Mouse (Mus musculus): Measurements from ENCODE around the gene Acat2. TPM values are rescaled to one million over a fixed set of nuclear protein-coding genes. Genes with fewer than 3 reads are reported as not detected.
A peak's percentile ranks its signal among the peaks of the same experiment; 100 is the strongest.
"Not testable (repeated sequence)": the region's sequence is repeated elsewhere in the genome, so short reads cannot be mapped to it uniquely, and the experiment has no call there.

Gene Acat2
- polyA plus RNA-seq, 1 experiment, result 19.4 TPM

DNA sequence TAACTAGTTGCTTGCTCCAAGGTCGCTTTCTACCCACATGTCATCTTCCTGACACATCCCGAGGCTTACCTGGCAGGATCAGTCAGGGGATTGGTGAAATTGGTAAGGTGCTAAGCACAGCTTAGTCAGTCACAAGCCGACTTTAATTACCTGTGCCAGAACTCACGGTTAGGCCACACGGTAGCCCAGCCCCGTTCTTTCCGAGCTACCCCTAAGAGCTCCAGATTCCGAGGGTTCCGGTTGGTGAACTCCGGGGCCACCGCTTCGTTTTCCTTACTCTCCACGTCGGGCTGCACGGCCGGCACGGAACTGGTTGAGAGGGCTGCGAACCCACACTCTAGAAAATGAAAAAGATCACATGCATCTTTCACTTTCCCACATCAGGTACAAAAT is 45.1 kb downstream of the Acat2 start, which contains the start of gene Tcp1:
Gene Tcp1, plus strand, starts transcription at position 214 of the 393 bp plus-strand sequence.
- Histone ChIP-seq H3K4me1 (ENCODE audit: control insufficient read depth, insufficient read depth, low read length) (no peaks in the 10 kb centered on the region; the same call in 1 of the 2 replicates), H3K4me3 (replicated peaks; ENCODE audit: extremely low read depth, low read depth, low read length) (peak within 1 kb of the TSS; percentile 89)
- TF ChIP-seq POLR2A (IDR thresholded peaks at IDR 0.05; ENCODE audit: borderline replicate concordance, extremely low read depth, low read depth, low read length) (no peak), CTCF (IDR thresholded peaks at IDR 0.05; ENCODE audit: insufficient read depth, low read length) (no peak)
- DNase-seq, result no peak
- WGBS, result under 1% methylated on average over 18 of the region's 18 CpGs

DNA sequence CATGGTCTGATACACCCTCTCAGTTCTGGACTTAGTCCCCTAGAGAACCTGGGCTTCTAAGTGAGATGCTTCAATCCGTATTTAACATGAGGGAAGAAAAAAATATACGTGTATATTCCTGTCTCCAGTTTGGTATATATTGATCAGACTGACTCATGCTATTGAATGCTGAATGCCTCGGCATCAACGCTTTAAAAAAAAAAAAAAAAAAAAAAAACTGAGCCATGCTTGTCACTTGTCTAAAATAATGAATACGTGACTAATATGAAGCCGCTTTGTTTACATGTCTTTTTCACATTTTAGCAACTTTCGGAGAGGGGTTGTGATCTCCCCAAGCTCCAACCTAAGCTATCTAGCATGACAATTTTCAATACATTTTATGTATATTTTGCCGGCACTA is 50.2 kb downstream of the Acat2 start:
- no peak for DNase-seq
- H3K4me1 ChIP-seq (ENCODE audit: control insufficient read depth, insufficient read depth, low read length), result no peaks in the 10 kb centered on the region; the same call in 1 of the 2 replicates
- no peak overlapping the region for H3K4me3 ChIP-seq (replicated peaks; ENCODE audit: extremely low read depth, low read depth, low read length)
- 87% methylated on average over 8 of the region's 8 CpGs for WGBS
- TF ChIP-seq POLR2A (IDR thresholded peaks at IDR 0.05; ENCODE audit: borderline replicate concordance, extremely low read depth, low read depth, low read length), result no peak
- no peak for TF ChIP-seq CTCF (IDR thresholded peaks at IDR 0.05; ENCODE audit: insufficient read depth, low read length)

DNA sequence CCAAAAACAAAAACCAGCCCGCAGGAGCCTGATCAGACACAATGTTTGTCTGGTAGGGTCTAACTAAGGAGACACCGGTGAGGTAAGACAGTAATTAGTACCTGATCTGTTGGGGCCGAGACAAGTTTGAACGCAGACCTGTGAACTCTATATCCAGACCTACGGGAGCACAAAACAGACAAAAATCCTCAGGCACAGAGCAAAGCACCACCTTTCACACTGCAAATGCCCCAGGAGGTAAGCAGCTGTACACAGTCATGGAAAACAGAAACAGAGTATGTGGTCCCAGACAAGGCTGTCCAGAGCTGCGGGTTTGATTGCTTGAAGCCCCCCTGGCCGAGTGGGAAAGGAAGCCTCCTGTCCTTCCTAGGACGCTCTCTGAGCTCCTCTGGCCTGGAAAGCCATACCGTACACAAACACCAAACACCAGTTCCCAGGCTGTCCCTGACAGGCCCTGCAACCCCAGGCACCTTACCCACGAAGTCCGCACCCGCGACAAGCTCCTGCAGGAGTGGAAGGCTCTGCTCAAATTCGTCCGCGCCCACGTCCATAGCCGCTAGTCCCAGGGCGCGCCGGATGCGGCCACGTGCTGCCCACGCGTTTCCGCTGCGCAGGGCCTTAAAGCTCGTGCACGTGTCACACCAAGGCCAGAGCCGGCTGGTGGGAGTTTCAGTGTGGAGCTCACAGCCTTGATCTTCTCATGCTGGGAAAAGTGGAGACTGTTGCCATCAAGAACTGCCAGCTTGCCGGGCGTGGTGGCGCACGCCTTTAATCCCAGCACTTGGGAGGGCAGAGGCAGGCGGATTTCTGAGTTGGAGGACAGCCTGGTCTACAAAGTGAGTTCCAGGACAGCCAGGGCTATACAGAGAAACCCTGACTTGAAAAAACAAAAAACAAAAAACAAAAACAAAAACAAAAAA is 50.9 kb downstream of the Acat2 start, which contains the start of gene Pnldc1:
Gene Pnldc1, minus strand, starts transcription at position 870 of the 920 bp plus-strand sequence.
- Histone ChIP-seq H3K4me3 (replicated peaks; ENCODE audit: extremely low read depth, low read depth, low read length) (no peak within 1 kb of the TSS), H3K4me1 (ENCODE audit: control insufficient read depth, insufficient read depth, low read length) (no peaks in the 10 kb centered on the region)
- TF ChIP-seq CTCF (IDR thresholded peaks at IDR 0.05; ENCODE audit: insufficient read depth, low read length) (no peak), POLR2A (IDR thresholded peaks at IDR 0.05; ENCODE audit: borderline replicate concordance, extremely low read depth, low read depth, low read length) (no peak)
- no peak for DNase-seq
- 80% methylated on average over 35 of the region's 35 CpGs for WGBS

DNA sequence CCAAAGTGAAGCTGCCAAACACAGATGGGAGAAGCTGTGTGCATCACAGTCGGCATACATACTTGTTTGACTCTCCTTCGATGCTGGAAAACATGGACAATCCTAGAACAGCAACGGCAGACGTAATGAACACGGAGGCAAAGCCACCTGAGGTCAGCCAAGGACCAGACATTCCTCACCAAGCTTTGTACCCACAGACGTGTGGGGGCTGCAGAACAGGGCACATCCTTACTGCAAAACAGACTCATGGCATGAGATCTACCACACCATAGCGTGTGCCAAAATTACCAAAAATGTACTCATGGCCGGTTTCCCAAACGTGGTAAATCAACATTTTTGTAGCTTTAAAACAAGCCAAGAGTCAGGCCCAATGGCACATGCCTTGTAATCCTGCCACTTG is 54.1 kb downstream of the Acat2 start:
- H3K4me3 ChIP-seq (replicated peaks; ENCODE audit: extremely low read depth, low read depth, low read length), result no peak overlapping the region
- H3K4me1 ChIP-seq (ENCODE audit: control insufficient read depth, insufficient read depth, low read length), result no peaks in the 10 kb centered on the region
- 83% methylated on average over 9 of the region's 9 CpGs for WGBS
- TF ChIP-seq CTCF (IDR thresholded peaks at IDR 0.05; ENCODE audit: insufficient read depth, low read length) (no peak), POLR2A (IDR thresholded peaks at IDR 0.05; ENCODE audit: borderline replicate concordance, extremely low read depth, low read depth, low read length) (no peak)
- no peak for DNase-seq

DNA sequence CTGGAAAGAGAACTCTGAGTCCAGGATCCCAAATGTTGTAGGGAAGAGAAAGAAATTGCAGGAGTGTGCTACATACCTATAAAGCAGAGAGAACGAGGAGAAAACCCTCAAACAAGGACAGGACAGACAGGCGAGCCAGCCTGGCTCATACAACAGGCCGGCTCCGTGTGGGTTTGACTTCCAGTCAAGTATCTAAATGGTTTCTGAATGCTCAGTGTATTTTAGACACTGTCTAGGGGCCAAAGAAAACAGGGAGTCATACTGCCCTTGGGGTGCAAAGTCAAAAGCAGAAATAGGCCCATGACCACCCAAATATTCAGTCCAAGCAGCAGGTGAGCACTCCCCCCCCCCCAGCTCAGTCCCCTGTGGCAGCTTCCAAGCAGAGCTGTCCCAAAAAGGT is 54.7 kb downstream of the Acat2 start:
- H3K4me3 ChIP-seq (replicated peaks; ENCODE audit: extremely low read depth, low read depth, low read length), result no peak overlapping the region
- no peak for DNase-seq
- no peaks in the 10 kb centered on the region for H3K4me1 ChIP-seq (ENCODE audit: control insufficient read depth, insufficient read depth, low read length)
- no peak for TF ChIP-seq POLR2A (IDR thresholded peaks at IDR 0.05; ENCODE audit: borderline replicate concordance, extremely low read depth, low read depth, low read length)
- 81% methylated on average over 4 of the region's 4 CpGs for WGBS

DNA sequence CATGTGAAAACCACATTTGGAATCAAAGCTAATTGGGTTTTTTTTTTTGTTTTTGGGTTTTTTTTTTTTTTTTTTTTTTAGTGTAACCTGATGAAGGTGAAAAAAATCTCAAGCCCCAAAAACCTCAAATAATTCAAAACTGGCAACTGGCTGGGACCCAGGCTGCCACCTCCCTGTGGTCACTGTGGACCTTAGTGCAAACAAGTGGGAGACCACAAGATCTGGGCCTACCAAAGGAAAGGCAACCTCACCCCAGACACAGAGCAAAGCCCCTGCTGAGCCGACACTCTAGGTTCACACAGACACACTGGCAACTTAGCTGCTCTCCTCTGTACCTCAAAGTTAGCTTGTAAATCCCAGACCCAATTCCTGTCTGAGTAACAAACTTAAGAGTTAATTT is 56.2 kb downstream of the Acat2 start:
- no peak for DNase-seq
- TF ChIP-seq CTCF (IDR thresholded peaks at IDR 0.05; ENCODE audit: insufficient read depth, low read length), result no peak
- no peak for TF ChIP-seq POLR2A (IDR thresholded peaks at IDR 0.05; ENCODE audit: borderline replicate concordance, extremely low read depth, low read depth, low read length)
- WGBS, result 68% methylated on average over 1 of the region's 1 CpGs
- Histone ChIP-seq H3K4me1 (ENCODE audit: control insufficient read depth, insufficient read depth, low read length) (no peaks in the 10 kb centered on the region), H3K4me3 (replicated peaks; ENCODE audit: extremely low read depth, low read depth, low read length) (no peak overlapping the region)

DNA sequence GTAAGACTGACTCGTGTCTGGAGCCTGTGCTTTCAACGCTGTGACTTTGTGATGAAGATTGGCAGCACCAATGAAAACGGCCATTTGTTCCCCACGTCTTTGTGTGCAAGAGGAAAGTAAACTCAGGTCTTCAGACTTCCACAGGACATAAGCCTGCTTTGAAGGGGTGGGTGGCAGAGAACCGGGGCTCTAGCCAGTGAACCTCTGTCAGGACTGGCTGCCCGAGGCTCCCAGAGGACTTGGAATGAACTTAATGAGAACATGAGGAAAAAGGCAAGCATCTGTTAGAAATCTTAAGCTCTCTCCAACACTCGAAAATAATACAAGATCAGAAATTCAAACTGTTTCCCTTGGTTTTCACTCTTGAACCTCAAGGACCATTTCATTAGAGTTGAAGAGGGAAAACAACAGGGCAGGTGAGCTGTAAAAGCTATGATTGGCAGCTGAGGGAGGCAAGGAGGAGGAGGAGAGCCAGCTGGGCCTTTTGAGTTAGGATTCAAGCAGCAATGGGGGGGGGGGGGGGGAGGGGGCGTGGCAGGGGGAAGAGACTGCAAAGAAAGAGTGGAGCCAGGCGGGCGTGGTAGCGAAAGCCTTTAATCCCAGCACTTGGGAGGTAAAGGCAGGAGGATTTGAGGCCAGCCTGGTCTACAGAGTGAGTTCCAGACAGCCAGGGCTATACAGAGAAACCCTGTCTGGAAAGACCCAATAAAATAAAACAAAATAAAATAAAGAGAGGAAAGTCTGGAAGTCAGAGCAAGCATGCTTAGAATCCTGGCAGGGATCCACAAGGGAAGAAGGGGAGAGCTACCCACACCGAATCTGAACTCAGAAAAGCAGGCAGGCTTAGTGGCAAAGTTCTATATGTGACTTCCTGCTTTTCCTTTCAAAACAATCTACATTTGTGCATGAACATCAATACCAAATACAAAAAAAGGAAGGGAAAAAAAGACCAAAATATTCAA is 56.9 kb downstream of the Acat2 start:
- Histone ChIP-seq H3K4me1 (ENCODE audit: control insufficient read depth, insufficient read depth, low read length) (no peaks in the 10 kb centered on the region), H3K4me3 (replicated peaks; ENCODE audit: extremely low read depth, low read depth, low read length) (no peak overlapping the region)
- 59% methylated on average over 11 of the region's 12 CpGs for WGBS
- peak; percentile 35 for DNase-seq
- TF ChIP-seq CTCF (IDR thresholded peaks at IDR 0.05; ENCODE audit: insufficient read depth, low read length) (no peak), POLR2A (IDR thresholded peaks at IDR 0.05; ENCODE audit: borderline replicate concordance, extremely low read depth, low read depth, low read length) (no peak)

DNA sequence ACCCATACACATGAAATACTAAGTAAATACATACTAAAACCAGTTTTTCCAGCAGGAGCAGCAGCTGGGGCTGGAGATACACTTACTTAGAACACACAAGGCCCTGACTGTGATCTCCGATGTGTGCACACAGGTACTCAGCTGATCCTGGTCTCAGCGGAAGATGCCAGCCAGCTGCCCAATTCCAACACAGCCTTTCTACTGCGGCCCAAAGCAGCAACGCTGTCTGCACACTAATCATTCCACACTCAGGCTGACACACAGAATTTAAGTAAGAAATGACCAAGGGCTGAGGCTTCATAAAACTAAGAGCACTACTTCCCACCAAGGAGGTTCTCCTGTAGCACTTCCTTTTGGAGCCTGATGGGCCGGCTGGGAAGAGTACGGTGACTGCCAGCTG is 58.3 kb downstream of the Acat2 start:
- Histone ChIP-seq H3K4me3 (replicated peaks; ENCODE audit: extremely low read depth, low read depth, low read length) (no peak overlapping the region), H3K4me1 (ENCODE audit: control insufficient read depth, insufficient read depth, low read length) (no peaks in the 10 kb centered on the region)
- 74% methylated on average over 6 of the region's 6 CpGs for WGBS
- DNase-seq, result no peak
- TF ChIP-seq POLR2A (IDR thresholded peaks at IDR 0.05; ENCODE audit: borderline replicate concordance, extremely low read depth, low read depth, low read length), result no peak
- no peak for TF ChIP-seq CTCF (IDR thresholded peaks at IDR 0.05; ENCODE audit: insufficient read depth, low read length)

DNA sequence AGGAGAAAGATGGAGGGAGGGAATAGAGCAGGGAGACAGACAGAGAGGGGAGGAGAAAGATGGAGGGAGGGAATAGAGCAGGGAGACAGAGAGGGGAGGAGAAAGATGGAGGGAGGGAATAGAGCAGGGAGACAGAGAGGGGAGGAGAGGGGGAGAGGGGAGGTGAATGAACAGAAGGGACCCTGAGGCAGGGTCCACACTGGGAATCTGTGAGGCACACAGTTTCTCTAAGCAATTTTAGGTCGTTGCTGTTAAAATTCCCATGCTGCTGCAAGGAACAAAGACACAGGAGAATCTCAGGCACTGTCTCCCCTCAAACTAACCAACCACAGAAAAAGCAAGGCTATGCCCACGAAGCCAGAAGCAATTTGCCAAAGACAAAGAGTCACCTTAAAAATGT is 61.9 kb downstream of the Acat2 start:
- not testable (repeated sequence) for H3K4me3 ChIP-seq (replicated peaks; ENCODE audit: extremely low read depth, low read depth, low read length)

More for the DNA sequence above, 61.9 kb downstream of the Acat2 start:
- 49% methylated on average over 2 of the region's 2 CpGs for WGBS
- not testable (repeated sequence) for H3K4me1 ChIP-seq (ENCODE audit: control insufficient read depth, insufficient read depth, low read length); DNase-seq
